Comparison of ENCODE assay signal across 10 mouse cellular contexts in genomic region chr8:69268525-69268924, GRCm38 (mm10). TPM values are rescaled to one million over a fixed set of nuclear protein-coding genes. Genes with fewer than 3 reads are reported as not detected.
DNase-seq lines count a peak whose midpoint lies in the region; ATAC-seq and TF ChIP-seq lines count a peak whose summit lies in the region.
"Had no signal": no experiment of that assay in that cellular context is flagged by ENCODE, and none has a peak within 500 bp of the region (broad histone marks: within the 10 kb centered on the region; RNA-seq: fewer than 3 reads in every experiment).

No protein-coding gene starts in this region.

- H3K4me1 ChIP-seq in heart, postnatal 0 days (ENCODE audit: control insufficient read depth, insufficient read depth), result 0 out of 2 replicates have a peak, but pooled peaks cover 4% of the 10 kb centered on the region
- H3K4me1 ChIP-seq in lung, postnatal 0 days (ENCODE audit: insufficient read depth, low read depth, low read length), result no peaks in the 10 kb centered on the region

- no peak overlapping the region for H3K9ac ChIP-seq in heart, postnatal 0 days (replicated peaks; ENCODE audit: low read depth, low read length)
- no peak overlapping the region for H3K9ac ChIP-seq in lung, postnatal 0 days (replicated peaks; ENCODE audit: low read depth)
- H3K9ac ChIP-seq: limb, embryonic 12.5 days; neural tube, embryonic 12.5 days had no signal

- no peak overlapping the region for H3K4me2 ChIP-seq in heart, postnatal 0 days (ENCODE audit: low read depth, low read length)
- H3K4me2 ChIP-seq in lung, postnatal 0 days (replicated peaks; ENCODE audit: low read depth, low read length), result no peak overlapping the region
- H3K4me2 ChIP-seq: limb, embryonic 12.5 days; neural tube, embryonic 12.5 days had no signal

- ATAC-seq in heart, postnatal 0 days (ENCODE audit: insufficient read depth, low read depth), result peak; percentile 47; the same call in 1 of the 2 replicates
- ATAC-seq in lung, postnatal 0 days, result no peak

- no peaks in the 10 kb centered on the region for H3K9me3 ChIP-seq in heart, postnatal 0 days (replicated peaks; ENCODE audit: control insufficient read depth, low read length)
- H3K9me3 ChIP-seq in lung, postnatal 0 days (ENCODE audit: low read length), result no peaks in the 10 kb centered on the region
- H3K9me3 ChIP-seq: limb, embryonic 12.5 days; neural tube, embryonic 12.5 days had no signal

- intact Hi-C loops in gastrocnemius, postnatal 14 days (cut with DNase I; ENCODE audit: low total_unique reads), result no loop called here

- peak; percentile 52 for TF ChIP-seq CTCF in heart, postnatal 0 days (IDR thresholded peaks at IDR 0.05; ENCODE audit: low read depth)
- TF ChIP-seq CTCF in lung, postnatal 0 days (IDR thresholded peaks at IDR 0.05), result peak; percentile 25

- no peak overlapping the region for H3K27ac ChIP-seq in heart, postnatal 0 days (ENCODE audit: low read depth)
- H3K27ac ChIP-seq in lung, postnatal 0 days (ENCODE audit: low read length), result no peak overlapping the region
- H3K27ac ChIP-seq: limb, embryonic 12.5 days; neural tube, embryonic 12.5 days had no signal

- TF ChIP-seq EP300 in heart, postnatal 0 days (IDR thresholded peaks at IDR 0.05; ENCODE audit: low read depth), result no peak
- TF ChIP-seq EP300 in lung, postnatal 0 days (IDR thresholded peaks at IDR 0.05), result no peak

- H3K36me3 ChIP-seq in heart, postnatal 0 days (replicated peaks; ENCODE audit: control insufficient read depth, insufficient read depth, low read length), result no peaks in the 10 kb centered on the region
- H3K36me3 ChIP-seq in lung, postnatal 0 days (ENCODE audit: insufficient read depth, low read length), result no peaks in the 10 kb centered on the region
- H3K36me3 ChIP-seq: neural tube, embryonic 12.5 days had no signal

- DNase-seq in heart, postnatal 0 days (ENCODE audit: low spot score), result peak; percentile 10
- no peak for DNase-seq in heart, adult 11 months
- peak; percentile 7 for DNase-seq in lung, postnatal 0 days (ENCODE audit: low spot score)
- DNase-seq in lung, postnatal 14 days, result no peak
- DNase-seq in brain, adult 2 months (ENCODE audit: low read depth, low spot score), result peak; percentile 37
- peak; percentile 36 to 48 for DNase-seq in right cerebral cortex, postnatal 10 days (ENCODE audit: low spot score in 2 of 2)
- DNase-seq in gastrocnemius, postnatal 14 days, result no peak
- no peak for DNase-seq in thymus, adult 18-20 months

- WGBS in heart, postnatal 0 days, result 54% methylated on average over 4 of the region's 4 CpGs
- 56% methylated on average over 4 of the region's 4 CpGs for WGBS in lung, postnatal 0 days

- H3K27me3 ChIP-seq in heart, postnatal 0 days (ENCODE audit: control insufficient read depth, insufficient read depth, low read length), result no peaks in the 10 kb centered on the region
- H3K27me3 ChIP-seq in lung, postnatal 0 days (replicated peaks; ENCODE audit: insufficient read depth, low read length), result no peaks in the 10 kb centered on the region
- H3K27me3 ChIP-seq: limb, embryonic 12.5 days; neural tube, embryonic 12.5 days had no signal

- no peak overlapping the region for H3K4me3 ChIP-seq in heart, postnatal 0 days (ENCODE audit: low read depth, low read length)
- no peak overlapping the region for H3K4me3 ChIP-seq in lung, postnatal 0 days (ENCODE audit: low read depth, low read length)
- H3K4me3 ChIP-seq: limb, embryonic 12.5 days; neural tube, embryonic 12.5 days had no signal

RNA-seq across cellular contexts. Expression of gene D130040H23Rik, which starts 2.4 kb away (rescaled TPM):
- total RNA-seq in heart, postnatal 0 days (2014; rRNA removed; ENCODE audit: low replicate concordance), result 4.9 TPM in 1 of 2 replicates, not detected in the other
- polyA plus RNA-seq in heart, postnatal 0 days (2015; fragmentation: Nextera tagmentation; extraction: Ambion mirVana), result 2.1 and 2.5 TPM in 2 replicates
- polyA plus RNA-seq in lung, postnatal 0 days (2015; fragmentation: Nextera tagmentation; extraction: Ambion mirVana), result 1.6 and 1.7 TPM in 2 replicates
- 1 to 10 TPM in 1 of 2 experiments, under 1 TPM in 1; 0.95 to 2.2 TPM for total RNA-seq in gastrocnemius, postnatal 14 days (2021)

RNA-seq across cellular contexts. Expression of gene Zfp930, which starts 59.7 kb away (rescaled TPM):
- 5.8 and 7.6 TPM in 2 replicates for total RNA-seq in heart, postnatal 0 days (2014; rRNA removed; ENCODE audit: low replicate concordance)
- 13.6 and 14.9 TPM in 2 replicates for polyA plus RNA-seq in heart, postnatal 0 days (2015; fragmentation: Nextera tagmentation; extraction: Ambion mirVana)
- polyA plus RNA-seq in lung, postnatal 0 days (2015; fragmentation: Nextera tagmentation; extraction: Ambion mirVana), result 6.7 and 7.2 TPM in 2 replicates
- total RNA-seq in gastrocnemius, postnatal 14 days (2021), result 1 to 10 TPM; 4.5 to 6.1 TPM

Comparison
In these comparisons a context has a peak if more than half of its experiments do, and no peak if none do; other contexts are left out.
1. DNase-seq: peak in heart, postnatal 0 days (single experiment), lung, postnatal 0 days (single experiment), brain, adult 2 months (single experiment) and right cerebral cortex, postnatal 10 days (2 of 2); none in heart, adult 11 months (single experiment), lung, postnatal 14 days (single experiment), gastrocnemius, postnatal 14 days (single experiment) and thymus, adult 18-20 months (0 of 2).